Mouse (Mus musculus) lung, adult 2 months (tissue): Measurements from ENCODE around the gene Rell1.

ENCODE experiments used
- CTCF ChIP-seq: fragments of 200-500 bp; IDR thresholded peaks from 2 replicates; pipeline ENCODE4 v1.5.1; 2011; ENCODE audit warnings: mild to moderate bottlenecking, low read length, control low read depth; ENCODE audit not compliant: insufficient read depth
- POLR2A ChIP-seq: fragments of 200-500 bp; IDR thresholded peaks from 2 replicates; pipeline ENCODE4 v1.6.1; 2011; ENCODE audit warnings: low read depth, mild to moderate bottlenecking, control low read depth, low read length, borderline replicate concordance; ENCODE audit errors: extremely low read depth

- TF ChIP-seq CTCF (no peak), POLR2A (no peak)
Observed at GRCm38 (mm10) chr5:63930824-63931358, 37.8 kb downstream of the Rell1 start.
